Mouse (Mus musculus) forebrain, postnatal 0 days (tissue): Measurements from ENCODE around the gene Nfkbie. TPM values are rescaled to one million over a fixed set of nuclear protein-coding genes. Genes with fewer than 3 reads are reported as not detected.

Experiments
- ATAC-seq: fragments of 200-750 bp; cut with Nextera tagmentation; 2 replicates; pipeline ENCODE4 v1.8.0; 2017; ENCODE audit warnings: mild to moderate bottlenecking, moderate library complexity
- DNase-seq: peaks from one replicate; pipeline ENCODE4 v3.0.0-alpha.2; 2015
- H3K27ac ChIP-seq: fragments of 300-500 bp; sonication (generic); 2 replicates; pipeline ENCODE4 v1.5.1; 2014; ENCODE audit warnings: low read depth, mild to moderate bottlenecking, antibody characterized with exemption, low read length, moderate library complexity, mixed read lengths
- H3K27me3 ChIP-seq: fragments of 300-500 bp; sonication (generic); 2 replicates; pipeline ENCODE4 v1.6.1; 2014; ENCODE audit warnings: mild to moderate bottlenecking, low read length, mixed read lengths; ENCODE audit not compliant: insufficient read depth
- H3K36me3 ChIP-seq: fragments of 300-500 bp; sonication (generic); 2 replicates; pipeline ENCODE4 v1.6.1; 2014; ENCODE audit warnings: mild to moderate bottlenecking, moderate library complexity; ENCODE audit not compliant: insufficient read depth
- H3K4me1 ChIP-seq: fragments of 300-500 bp; sonication (generic); 2 replicates; pipeline ENCODE4 v1.6.1; 2014; ENCODE audit warnings: antibody characterized with exemption; ENCODE audit not compliant: insufficient read depth
- H3K4me2 ChIP-seq: fragments of 300-500 bp; sonication (generic); 2 replicates; pipeline ENCODE4 v1.6.1; 2014; ENCODE audit warnings: low read depth, mild to moderate bottlenecking, moderate library complexity
- H3K4me3 ChIP-seq: fragments of 300-500 bp; sonication (generic); 2 replicates; pipeline ENCODE4 v1.5.1; 2014; ENCODE audit warnings: low read depth, low read length, mixed read lengths
- H3K9ac ChIP-seq: fragments of 300-500 bp; sonication (generic); 2 replicates; pipeline ENCODE4 v1.6.1; 2014; ENCODE audit warnings: mild to moderate bottlenecking
- H3K9me3 ChIP-seq: fragments of 300-500 bp; sonication (generic); 2 replicates; pipeline ENCODE4 v1.6.1; 2016; ENCODE audit warnings: low read length
- CTCF ChIP-seq: sonication (generic); IDR thresholded peaks from 2 replicates; pipeline ENCODE4 v1.5.1; 2016; ENCODE audit warnings: antibody characterized with exemption, control low read depth, low read depth
- WGBS: fragments of 180-500 bp; shearing (Covaris S2); extraction: QIAGEN DNeasy Blood & Tissue Kit; methylation state at CpG from one replicate; pipeline ENCODE4 v1.1.7; 2014; 5-methylcytosine and 5-hydroxymethylcytosine counted together
- polyA plus RNA-seq: library from polyadenylated mRNA; unstranded; fragments of >200 nt; fragmentation: Nextera tagmentation; extraction: Ambion mirVana; gene quantifications from 2 replicates; pipeline ENCODE4 v1.2.1, GENCODE M21; 2015
- total RNA-seq: library from RNA; depleted of rRNA; stranded (reverse); fragments of >200 nt; gene quantifications from 2 replicates; pipeline ENCODE4 v1.2.3, GENCODE M21; 2014

Gene Nfkbie
- total and polyA plus RNA-seq, 2 experiments from 2014 or later, result 2.7 to 2.8 TPM

- H3K9me3 ChIP-seq, result no peaks in the 10 kb centered on the region
- H3K27me3 ChIP-seq, result peaks cover 7% of the 10 kb centered on the region; the same call in 1 of the 2 replicates
- H3K4me1 ChIP-seq, result peaks cover 17% of the 10 kb centered on the region
- no peak for DNase-seq
- 83% methylated on average over 2 of the region's 2 CpGs for WGBS
- H3K36me3 ChIP-seq, result no peaks in the 10 kb centered on the region
- no peak for ATAC-seq
- no peak for TF ChIP-seq CTCF
- H3K4me2 ChIP-seq, result no peak overlapping the region
- no peak overlapping the region for H3K27ac ChIP-seq
- no peak overlapping the region for H3K4me3 ChIP-seq
- H3K9ac ChIP-seq, result no peak overlapping the region
Observed at GRCm38 (mm10) chr17:45598376-45598775, 42.9 kb downstream of the Nfkbie start.

DNA sequence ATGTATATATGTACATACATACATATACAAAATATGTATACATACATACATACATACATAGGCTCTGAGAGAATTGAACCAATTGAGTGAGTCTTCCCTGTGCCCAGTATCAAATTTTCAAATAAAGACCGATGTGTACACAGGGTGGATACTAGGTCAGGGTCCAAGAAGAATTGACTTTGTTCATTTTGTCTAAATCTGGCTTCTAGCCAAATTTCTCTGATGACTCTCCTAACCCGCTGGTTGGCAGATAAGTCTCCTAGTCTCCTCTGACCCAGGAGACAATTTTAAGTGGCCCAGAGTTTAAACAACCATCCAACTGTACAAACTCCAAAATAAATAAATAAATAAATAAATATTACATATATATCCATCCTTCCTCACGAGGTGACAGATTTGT is 43.4 kb downstream of the Nfkbie start:
- no peak overlapping the region for H3K27ac ChIP-seq
- H3K27me3 ChIP-seq, result peaks cover 7% of the 10 kb centered on the region; the same call in 1 of the 2 replicates
- H3K4me1 ChIP-seq, result peaks cover 13% of the 10 kb centered on the region
- WGBS, result 39% methylated on average over 3 of the region's 3 CpGs
- TF ChIP-seq CTCF, result no peak
- H3K9ac ChIP-seq, result no peak overlapping the region
- no peak overlapping the region for H3K4me3 ChIP-seq
- ATAC-seq (no peak), DNase-seq (no peak)
- no peaks in the 10 kb centered on the region for H3K9me3 ChIP-seq
- no peaks in the 10 kb centered on the region for H3K36me3 ChIP-seq
- peak overlapping the region; percentile 25; the same call in 1 of the 2 replicates for H3K4me2 ChIP-seq

DNA sequence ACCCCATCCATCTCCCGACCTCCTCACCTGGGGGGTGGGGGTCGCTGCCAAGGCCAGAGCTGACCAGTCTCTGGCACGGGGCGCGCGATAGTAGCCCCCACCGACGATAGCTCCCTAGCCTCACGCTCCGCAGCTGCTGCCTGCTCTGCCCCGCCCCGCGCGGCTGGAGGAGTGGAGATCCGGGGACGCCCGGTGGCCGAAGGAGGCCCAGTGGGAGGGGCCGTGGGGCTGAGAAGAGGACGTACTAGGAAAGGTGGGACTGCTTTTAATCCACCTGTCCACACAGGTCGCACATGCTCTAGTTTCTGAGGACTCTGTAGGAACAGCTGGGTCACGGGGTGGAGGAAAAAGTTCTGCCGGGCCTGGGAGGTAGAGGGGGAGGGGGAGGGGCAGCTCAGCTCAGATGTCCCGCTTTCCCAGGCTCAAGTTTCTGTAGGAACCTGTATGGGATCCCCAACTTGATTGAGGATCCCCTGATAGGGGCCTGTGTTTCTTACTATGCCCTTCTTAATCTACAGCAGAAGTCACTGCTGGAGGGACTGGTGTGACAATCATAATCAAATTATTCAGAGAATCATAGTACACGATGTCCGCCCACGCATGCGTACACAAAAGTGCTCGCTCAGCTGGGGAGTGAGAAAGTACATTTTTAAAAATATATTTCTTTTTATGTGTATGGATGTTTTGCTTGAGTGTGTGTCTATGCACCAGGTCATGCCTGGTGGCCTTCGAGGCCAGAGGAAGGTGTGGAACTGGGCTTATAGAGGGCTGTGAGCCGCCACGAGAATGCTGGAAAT is 44.1 kb downstream of the Nfkbie start, which contains the start of gene Slc29a1:
Gene Slc29a1, minus strand, starts transcription at position 161 of the 797 bp plus-strand sequence.
- TF ChIP-seq CTCF, result no peak
- H3K4me3 ChIP-seq, result peak within 1 kb of the TSS; percentile 4; the same call in 1 of the 2 replicates
- no peak within 1 kb of the TSS; the same call in 1 of the 2 replicates for H3K9ac ChIP-seq
- H3K36me3 ChIP-seq, result no peaks in the 10 kb centered on the region
- ATAC-seq (no peak), DNase-seq (no peak)
- H3K4me1 ChIP-seq, result peaks cover 10% of the 10 kb centered on the region
- H3K27me3 ChIP-seq, result peaks cover 7% of the 10 kb centered on the region; the same call in 1 of the 2 replicates
- no peak within 1 kb of the TSS for H3K27ac ChIP-seq
- H3K9me3 ChIP-seq, result no peaks in the 10 kb centered on the region
- 16% methylated on average over 32 of the region's 32 CpGs for WGBS
- H3K4me2 ChIP-seq, result peak within 1 kb of the TSS; percentile 25

- ATAC-seq (no peak), DNase-seq (no peak)
- Histone ChIP-seq H3K4me3 (no peak overlapping the region), H3K27ac (no peak overlapping the region), H3K9ac (no peak overlapping the region), H3K27me3 (peaks cover 7% of the 10 kb centered on the region; the same call in 1 of the 2 replicates), H3K4me1 (peaks cover 10% of the 10 kb centered on the region), H3K36me3 (no peaks in the 10 kb centered on the region), H3K4me2 (no peak overlapping the region), H3K9me3 (no peaks in the 10 kb centered on the region)
- TF ChIP-seq CTCF, result no peak
- WGBS, result 67% methylated on average over 8 of the region's 8 CpGs
Observed at GRCm38 (mm10) chr17:45600267-45600666, 44.8 kb downstream of the Nfkbie start.

DNA sequence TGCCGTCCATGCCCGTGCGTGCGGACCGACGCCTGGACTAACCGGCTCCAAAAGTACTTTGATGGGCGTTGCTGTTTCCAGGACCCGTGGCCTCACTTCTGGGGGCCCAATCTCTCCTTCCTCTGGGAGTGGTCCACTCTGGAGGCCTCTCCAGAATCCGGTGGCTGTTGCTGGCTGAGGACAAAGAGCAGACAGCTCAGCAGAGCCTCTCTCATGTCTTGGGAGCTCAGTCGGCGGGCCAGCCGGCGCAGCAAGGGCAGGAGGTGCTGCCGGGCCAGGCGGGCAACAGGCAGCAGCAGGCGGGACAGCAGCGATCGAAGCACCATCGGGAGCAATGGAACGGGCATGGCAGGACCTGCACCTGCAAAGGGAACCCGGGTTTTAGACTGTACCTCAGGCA is 45.8 kb downstream of the Nfkbie start:
- Histone ChIP-seq H3K27ac (no peak overlapping the region), H3K4me3 (no peak overlapping the region), H3K9me3 (no peaks in the 10 kb centered on the region), H3K36me3 (no peaks in the 10 kb centered on the region), H3K9ac (no peak overlapping the region), H3K27me3 (peaks cover 7% of the 10 kb centered on the region; the same call in 1 of the 2 replicates), H3K4me1 (peaks cover 2% of the 10 kb centered on the region; the same call in 1 of the 2 replicates), H3K4me2 (no peak overlapping the region)
- TF ChIP-seq CTCF, result no peak
- no peak for DNase-seq
- ATAC-seq, result no peak
- WGBS, result 19% methylated on average over 22 of the region's 22 CpGs

DNA sequence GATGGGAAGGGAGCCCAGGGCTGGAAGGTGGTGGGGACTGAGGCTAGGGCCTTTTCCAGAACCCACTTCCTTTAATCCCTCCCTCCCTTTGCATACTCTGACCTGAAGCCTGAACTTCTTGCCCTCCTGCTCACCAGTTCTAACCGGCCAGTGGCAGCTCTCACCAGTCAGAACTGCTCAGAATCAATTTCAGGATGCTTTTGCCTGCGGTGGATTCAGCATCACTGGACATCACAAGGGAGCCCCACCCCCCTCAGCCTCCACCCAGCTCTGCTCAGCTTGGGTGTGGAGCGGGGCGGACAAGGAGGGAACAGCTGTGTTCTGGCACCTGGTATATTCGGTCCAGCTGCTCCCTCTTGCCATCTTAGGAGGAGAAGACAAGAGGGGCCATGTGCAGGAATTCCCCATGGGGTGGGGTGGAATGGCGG is 46.4 kb downstream of the Nfkbie start, which contains the start of gene Mymx:
Gene Mymx, minus strand, starts transcription at position 226 of the 428 bp plus-strand sequence.
- Histone ChIP-seq H3K4me3 (no peak within 1 kb of the TSS), H3K9ac (no peak within 1 kb of the TSS), H3K9me3 (no peaks in the 10 kb centered on the region), H3K4me2 (no peak within 1 kb of the TSS), H3K27me3 (peaks cover 7% of the 10 kb centered on the region; the same call in 1 of the 2 replicates), H3K4me1 (no peaks in the 10 kb centered on the region), H3K27ac (no peak within 1 kb of the TSS), H3K36me3 (no peaks in the 10 kb centered on the region)
- DNase-seq (no peak), ATAC-seq (no peak)
- TF ChIP-seq CTCF, result no peak
- WGBS, result 41% methylated on average over 6 of the region's 6 CpGs

GRCm38 (mm10) chr17:45602984-45603383 is 47.5 kb downstream of the Nfkbie start:
- DNase-seq, result no peak
- no peaks in the 10 kb centered on the region for H3K9me3 ChIP-seq
- H3K4me2 ChIP-seq, result no peak overlapping the region
- H3K9ac ChIP-seq, result no peak overlapping the region
- no peak overlapping the region for H3K27ac ChIP-seq
- no peaks in the 10 kb centered on the region for H3K4me1 ChIP-seq
- no peak for ATAC-seq
- H3K27me3 ChIP-seq, result peaks cover 7% of the 10 kb centered on the region; the same call in 1 of the 2 replicates
- no peak overlapping the region for H3K4me3 ChIP-seq
- TF ChIP-seq CTCF, result no peak
- 67% methylated on average over 3 of the region's 3 CpGs for WGBS
- H3K36me3 ChIP-seq, result no peaks in the 10 kb centered on the region
